Mouse (Mus musculus) frontal cortex, postnatal 10 days (tissue): Measurements from ENCODE around the gene Aip.
"Not testable (repeated sequence)": the region's sequence is repeated elsewhere in the genome, so short reads cannot be mapped to it uniquely, and the experiment has no call there.

ENCODE experiments used
- DNase-seq, 2 experiments: peaks; one replicate each; pipeline ENCODE4 v3.0.0; 2022; ENCODE audit warnings: low spot score in 2 of 2, mixed read lengths in 1 of 2

The Aip gene

DNA sequence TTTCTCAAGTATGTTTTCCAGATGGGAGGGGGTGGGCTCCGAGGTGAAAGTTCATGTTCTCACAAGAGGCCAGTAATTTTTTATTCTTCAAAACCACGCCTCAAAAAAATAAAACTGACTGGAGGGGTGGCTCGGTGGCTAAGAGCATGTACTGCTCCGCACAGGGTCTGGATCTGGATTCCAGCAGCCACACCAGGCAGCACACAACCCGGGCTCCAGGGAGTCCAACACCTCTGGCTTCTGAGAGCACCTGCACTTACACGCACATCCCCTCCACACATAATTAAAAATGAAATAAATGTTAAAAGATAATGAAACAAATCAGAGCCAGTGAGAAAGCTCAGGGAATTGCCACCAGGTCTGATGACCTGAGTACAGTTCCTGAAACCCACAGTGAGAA, 59.4 kb downstream of the Aip start:
- DNase-seq, result no peak

DNA sequence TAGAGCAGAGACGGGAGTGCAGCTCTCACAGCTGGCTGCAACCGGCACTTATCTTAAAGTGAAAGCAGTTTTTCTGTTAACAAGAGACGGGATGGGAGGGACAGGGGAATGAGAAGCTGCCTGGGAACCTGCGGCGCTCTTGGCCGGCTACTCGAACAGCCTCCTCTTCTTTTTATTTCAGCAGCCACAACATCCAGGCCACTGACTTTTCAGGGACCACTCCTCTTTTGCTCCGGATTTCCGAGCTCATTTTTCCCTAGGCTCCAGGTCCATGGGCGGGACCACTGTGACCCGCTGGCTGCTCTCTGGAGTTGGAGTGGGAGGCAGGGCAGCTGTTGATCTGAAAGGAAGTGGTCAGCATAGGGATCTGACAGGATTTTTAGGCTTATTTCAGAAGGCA, 61.2 kb downstream of the Aip start:
- not testable (repeated sequence) for DNase-seq
